Mouse (Mus musculus): Measurements from ENCODE around the gene C1qtnf7. TPM values are rescaled to one million over a fixed set of nuclear protein-coding genes. Genes with fewer than 3 reads are reported as not detected.

The C1qtnf7 gene
- polyA plus RNA-seq, 1 experiment from 2014 or later, result 1.2 TPM

GRCm38 (mm10) chr5:43526874-43527584, 11.7 kb downstream of the C1qtnf7 start:
- Histone ChIP-seq H3K4me2 (ENCODE audit: low read depth, low read length) (no peak overlapping the region), H3K36me3 (ENCODE audit: control insufficient read depth, insufficient read depth) (no peaks in the 10 kb centered on the region), H3K27ac (ENCODE audit: low read length) (no peak overlapping the region), H3K9ac (ENCODE audit: low read depth, low read length) (no peak overlapping the region), H3K4me1 (ENCODE audit: control insufficient read depth, low read depth, low read length) (no peaks in the 10 kb centered on the region), H3K4me3 (ENCODE audit: low read depth, low read length) (no peak overlapping the region), H3K9me3 (replicated peaks; ENCODE audit: control insufficient read depth, low read length) (no peaks in the 10 kb centered on the region), H3K27me3 (ENCODE audit: control insufficient read depth, insufficient read depth, low read depth, low read length) (no peaks in the 10 kb centered on the region)
- 65% methylated on average over 6 of the region's 6 CpGs for WGBS (ENCODE audit: insufficient replicate concordance)
- ATAC-seq (ENCODE audit: low read depth), result no peak

- H3K4me3 ChIP-seq (ENCODE audit: low read depth, low read length), result no peak overlapping the region
- no peaks in the 10 kb centered on the region for H3K9me3 ChIP-seq (replicated peaks; ENCODE audit: control insufficient read depth, low read length)
- no peak overlapping the region for H3K9ac ChIP-seq (ENCODE audit: low read depth, low read length)
- H3K27me3 ChIP-seq (ENCODE audit: control insufficient read depth, insufficient read depth, low read depth, low read length), result no peaks in the 10 kb centered on the region
- 64% methylated on average over 3 of the region's 3 CpGs for WGBS (ENCODE audit: insufficient replicate concordance)
- H3K4me1 ChIP-seq (ENCODE audit: control insufficient read depth, low read depth, low read length), result no peaks in the 10 kb centered on the region
- H3K36me3 ChIP-seq (ENCODE audit: control insufficient read depth, insufficient read depth), result no peaks in the 10 kb centered on the region
- ATAC-seq (ENCODE audit: low read depth), result no peak
- no peak overlapping the region for H3K4me2 ChIP-seq (ENCODE audit: low read depth, low read length)
- H3K27ac ChIP-seq (ENCODE audit: low read length), result no peak overlapping the region
Observed at GRCm38 (mm10) chr5:43530186-43530585, 14.8 kb downstream of the C1qtnf7 start.

GRCm38 (mm10) chr5:43530886-43531285, 15.5 kb downstream of the C1qtnf7 start:
- ATAC-seq (ENCODE audit: low read depth), result no peak
- H3K9me3 ChIP-seq (replicated peaks; ENCODE audit: control insufficient read depth, low read length), result no peaks in the 10 kb centered on the region
- no peak overlapping the region for H3K27ac ChIP-seq (ENCODE audit: low read length)
- H3K36me3 ChIP-seq (ENCODE audit: control insufficient read depth, insufficient read depth), result no peaks in the 10 kb centered on the region
- no peak overlapping the region for H3K4me2 ChIP-seq (ENCODE audit: low read depth, low read length)
- WGBS (ENCODE audit: insufficient replicate concordance), result 54% methylated on average over 1 of the region's 1 CpGs
- H3K9ac ChIP-seq (ENCODE audit: low read depth, low read length), result no peak overlapping the region
- no peak overlapping the region for H3K4me3 ChIP-seq (ENCODE audit: low read depth, low read length)
- no peaks in the 10 kb centered on the region for H3K4me1 ChIP-seq (ENCODE audit: control insufficient read depth, low read depth, low read length)
- H3K27me3 ChIP-seq (ENCODE audit: control insufficient read depth, insufficient read depth, low read depth, low read length), result no peaks in the 10 kb centered on the region

- H3K4me1 ChIP-seq (ENCODE audit: control insufficient read depth, low read depth, low read length), result no peaks in the 10 kb centered on the region
- H3K36me3 ChIP-seq (ENCODE audit: control insufficient read depth, insufficient read depth), result no peaks in the 10 kb centered on the region
- ATAC-seq (ENCODE audit: low read depth), result no peak
- no peak overlapping the region for H3K9ac ChIP-seq (ENCODE audit: low read depth, low read length)
- no peaks in the 10 kb centered on the region for H3K27me3 ChIP-seq (ENCODE audit: control insufficient read depth, insufficient read depth, low read depth, low read length)
- H3K4me3 ChIP-seq (ENCODE audit: low read depth, low read length), result no peak overlapping the region
- 65% methylated on average over 14 of the region's 14 CpGs for WGBS (ENCODE audit: insufficient replicate concordance)
- no peak overlapping the region for H3K4me2 ChIP-seq (ENCODE audit: low read depth, low read length)
- no peaks in the 10 kb centered on the region for H3K9me3 ChIP-seq (replicated peaks; ENCODE audit: control insufficient read depth, low read length)
- no peak overlapping the region for H3K27ac ChIP-seq (ENCODE audit: low read length)
Observed at GRCm38 (mm10) chr5:43538322-43539167, 23.2 kb downstream of the C1qtnf7 start.

GRCm38 (mm10) chr5:43539168-43539516, 23.8 kb downstream of the C1qtnf7 start:
- ATAC-seq (ENCODE audit: low read depth), result no peak
- no peak overlapping the region for H3K4me2 ChIP-seq (ENCODE audit: low read depth, low read length)
- H3K27me3 ChIP-seq (ENCODE audit: control insufficient read depth, insufficient read depth, low read depth, low read length), result no peaks in the 10 kb centered on the region
- WGBS (ENCODE audit: insufficient replicate concordance), result 49% methylated on average over 3 of the region's 3 CpGs
- H3K9ac ChIP-seq (ENCODE audit: low read depth, low read length), result no peak overlapping the region
- H3K4me3 ChIP-seq (ENCODE audit: low read depth, low read length), result no peak overlapping the region
- no peaks in the 10 kb centered on the region for H3K9me3 ChIP-seq (replicated peaks; ENCODE audit: control insufficient read depth, low read length)
- no peaks in the 10 kb centered on the region for H3K4me1 ChIP-seq (ENCODE audit: control insufficient read depth, low read depth, low read length)
- no peak overlapping the region for H3K27ac ChIP-seq (ENCODE audit: low read length)
- H3K36me3 ChIP-seq (ENCODE audit: control insufficient read depth, insufficient read depth), result no peaks in the 10 kb centered on the region

- Histone ChIP-seq H3K4me2 (ENCODE audit: low read depth, low read length) (no peak overlapping the region), H3K27ac (ENCODE audit: low read length) (no peak overlapping the region), H3K36me3 (ENCODE audit: control insufficient read depth, insufficient read depth) (no peaks in the 10 kb centered on the region), H3K4me1 (ENCODE audit: control insufficient read depth, low read depth, low read length) (no peaks in the 10 kb centered on the region), H3K4me3 (ENCODE audit: low read depth, low read length) (no peak overlapping the region), H3K9ac (ENCODE audit: low read depth, low read length) (no peak overlapping the region), H3K27me3 (ENCODE audit: control insufficient read depth, insufficient read depth, low read depth, low read length) (no peaks in the 10 kb centered on the region), H3K9me3 (replicated peaks; ENCODE audit: control insufficient read depth, low read length) (no peaks in the 10 kb centered on the region)
- no peak for ATAC-seq (ENCODE audit: low read depth)
Observed at GRCm38 (mm10) chr5:43539871-43540270, 24.5 kb downstream of the C1qtnf7 start.

GRCm38 (mm10) chr5:43541492-43541891, 26.2 kb downstream of the C1qtnf7 start:
- Histone ChIP-seq H3K4me3 (ENCODE audit: low read depth, low read length) (no peak overlapping the region), H3K4me2 (ENCODE audit: low read depth, low read length) (no peak overlapping the region), H3K9ac (ENCODE audit: low read depth, low read length) (no peak overlapping the region), H3K27ac (ENCODE audit: low read length) (no peak overlapping the region), H3K9me3 (replicated peaks; ENCODE audit: control insufficient read depth, low read length) (no peaks in the 10 kb centered on the region), H3K27me3 (ENCODE audit: control insufficient read depth, insufficient read depth, low read depth, low read length) (no peaks in the 10 kb centered on the region), H3K4me1 (ENCODE audit: control insufficient read depth, low read depth, low read length) (no peaks in the 10 kb centered on the region), H3K36me3 (ENCODE audit: control insufficient read depth, insufficient read depth) (no peaks in the 10 kb centered on the region)
- ATAC-seq (ENCODE audit: low read depth), result no peak
- WGBS (ENCODE audit: insufficient replicate concordance), result 47% methylated on average over 5 of the region's 5 CpGs

GRCm38 (mm10) chr5:43542246-43542845, 27.0 kb downstream of the C1qtnf7 start:
- H3K4me2 ChIP-seq (ENCODE audit: low read depth, low read length), result no peak overlapping the region

GRCm38 (mm10) chr5:43549951-43550350, 34.6 kb downstream of the C1qtnf7 start:
- Histone ChIP-seq H3K27ac (ENCODE audit: low read length) (no peak overlapping the region), H3K36me3 (ENCODE audit: control insufficient read depth, insufficient read depth) (no peaks in the 10 kb centered on the region), H3K27me3 (ENCODE audit: control insufficient read depth, insufficient read depth, low read depth, low read length) (no peaks in the 10 kb centered on the region), H3K9ac (ENCODE audit: low read depth, low read length) (no peak overlapping the region), H3K4me1 (ENCODE audit: control insufficient read depth, low read depth, low read length) (no peaks in the 10 kb centered on the region), H3K4me3 (ENCODE audit: low read depth, low read length) (no peak overlapping the region), H3K9me3 (replicated peaks; ENCODE audit: control insufficient read depth, low read length) (no peaks in the 10 kb centered on the region), H3K4me2 (ENCODE audit: low read depth, low read length) (no peak overlapping the region)
- no peak for ATAC-seq (ENCODE audit: low read depth)
- 50% methylated on average over 4 of the region's 4 CpGs for WGBS (ENCODE audit: insufficient replicate concordance)

More at GRCm38 (mm10) chr5:43542246-43542845, 27.0 kb downstream of the C1qtnf7 start:
- Histone ChIP-seq H3K27me3 (ENCODE audit: control insufficient read depth, insufficient read depth, low read depth, low read length) (no peaks in the 10 kb centered on the region), H3K27ac (ENCODE audit: low read length) (no peak overlapping the region), H3K9ac (ENCODE audit: low read depth, low read length) (no peak overlapping the region), H3K36me3 (ENCODE audit: control insufficient read depth, insufficient read depth) (no peaks in the 10 kb centered on the region), H3K9me3 (replicated peaks; ENCODE audit: control insufficient read depth, low read length) (no peaks in the 10 kb centered on the region), H3K4me3 (ENCODE audit: low read depth, low read length) (no peak overlapping the region), H3K4me1 (ENCODE audit: control insufficient read depth, low read depth, low read length) (no peaks in the 10 kb centered on the region)
- 0 out of 2 replicates have a peak, but pooled peaks have one; percentile 39 for ATAC-seq (ENCODE audit: low read depth)
- WGBS (ENCODE audit: insufficient replicate concordance), result 41% methylated on average over 7 of the region's 7 CpGs
